Mouse (Mus musculus) liver, adult 2 months (tissue): ENCODE measurements around the gene Ccdc63. TPM values are rescaled to one million over a fixed set of nuclear protein-coding genes. Genes with fewer than 3 reads are reported as not detected.

ENCODE experiments used
- DNase-seq: peaks from one replicate; pipeline ENCODE4 v3.0.0-alpha.2; 2011; ENCODE audit warnings: low read depth, low spot score; ENCODE audit errors: extremely low read depth
- H3K27ac ChIP-seq: fragments of 200-500 bp; replicated peaks from 2 replicates; pipeline ENCODE4 v1.5.1; 2012; ENCODE audit warnings: low read depth, mild to moderate bottlenecking, control low read depth, inconsistent platforms, low read length; ENCODE audit not compliant: insufficient read depth
- H3K27me3 ChIP-seq: fragments of 200-500 bp; 2 replicates; pipeline ENCODE4 v1.6.1; 2012; ENCODE audit warnings: mild to moderate bottlenecking, moderate library complexity, low read length, inconsistent platforms; ENCODE audit not compliant: control insufficient read depth, insufficient read depth
- H3K36me3 ChIP-seq: fragments of 200-500 bp; 2 replicates; pipeline ENCODE4 v1.6.1; 2012; ENCODE audit warnings: low read length, inconsistent platforms; ENCODE audit not compliant: control insufficient read depth, insufficient read depth
- H3K4me1 ChIP-seq: fragments of 200-500 bp; 2 replicates; pipeline ENCODE4 v1.6.1; 2011; ENCODE audit warnings: low read length; ENCODE audit not compliant: control insufficient read depth, insufficient read depth
- H3K4me3 ChIP-seq: fragments of 200-500 bp; 2 replicates; pipeline ENCODE4 v1.5.1; 2011; ENCODE audit warnings: low read depth, mild to moderate bottlenecking, control low read depth, low read length, moderate library complexity; ENCODE audit not compliant: insufficient read depth
- H3K79me2 ChIP-seq: fragments of 200-500 bp; 2 replicates; pipeline ENCODE4 v1.6.1; 2012; ENCODE audit warnings: inconsistent platforms, mild to moderate bottlenecking, low read length, moderate library complexity; ENCODE audit not compliant: control insufficient read depth, insufficient read depth
- H3K9ac ChIP-seq: fragments of 200-500 bp; 2 replicates; pipeline ENCODE4 v1.6.1; 2012; ENCODE audit warnings: low read depth, mild to moderate bottlenecking, control low read depth, inconsistent platforms, low read length
- CTCF ChIP-seq: fragments of 200-500 bp; IDR thresholded peaks from 2 replicates; pipeline ENCODE4 v1.5.1; 2011; ENCODE audit warnings: low read depth, low read length, control low read depth
- POLR2A ChIP-seq: fragments of 200-500 bp; IDR thresholded peaks from 2 replicates; pipeline ENCODE4 v1.6.1; 2011; ENCODE audit warnings: low read length, control low read depth; ENCODE audit not compliant: insufficient read depth; ENCODE audit errors: extremely low read depth
- WGBS: fragments of 180-500 bp; shearing (Covaris S2); methylation state at CpG from one replicate; pipeline ENCODE4 v1.1.7; 2018; 5-methylcytosine and 5-hydroxymethylcytosine counted together
- polyA plus RNA-seq: library from polyadenylated mRNA; depleted of rRNA; stranded (reverse); fragments of >200 nt; gene quantifications from 2 replicates; pipeline ENCODE4 v1.2.3, GENCODE M21; 2012
- total RNA-seq: library from RNA; depleted of rRNA; stranded (reverse); fragments of >200 nt; gene quantifications from 2 replicates; pipeline ENCODE4 v1.2.3, GENCODE M21; 2014

Gene Ccdc63
- total and polyA plus RNA-seq, 2 experiments: not detected

DNA sequence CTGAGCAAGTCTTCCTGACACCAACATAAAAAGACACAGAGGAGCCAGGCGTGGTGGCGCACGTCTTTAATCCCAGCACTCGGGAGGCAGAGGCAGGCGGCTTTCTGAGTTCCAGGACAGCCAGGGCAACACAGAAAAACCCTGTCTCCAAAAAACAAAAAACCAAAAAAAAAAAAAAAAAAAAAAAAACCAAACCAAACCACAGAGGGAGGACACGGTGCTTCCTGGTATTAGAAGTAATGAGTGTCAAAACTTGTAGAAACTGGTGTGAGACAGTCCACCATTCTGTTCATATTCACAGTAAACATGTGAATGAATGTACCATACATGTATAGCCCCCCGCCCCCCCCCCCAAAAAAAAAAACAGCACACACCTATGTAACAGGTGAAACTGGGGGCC, 35.3 kb upstream of the Ccdc63 start:
- Histone ChIP-seq H3K36me3 (peaks cover 32% of the 10 kb centered on the region), H3K4me1 (no peaks in the 10 kb centered on the region), H3K27me3 (no peaks in the 10 kb centered on the region), H3K79me2 (no peaks in the 10 kb centered on the region), H3K27ac (no peak overlapping the region), H3K4me3 (no peak overlapping the region), H3K9ac (no peak overlapping the region)
- WGBS: 88% methylated on average over 7 of the region's 7 CpGs
- TF ChIP-seq POLR2A: no peak
- TF ChIP-seq CTCF: no peak
- DNase-seq: no peak

DNA sequence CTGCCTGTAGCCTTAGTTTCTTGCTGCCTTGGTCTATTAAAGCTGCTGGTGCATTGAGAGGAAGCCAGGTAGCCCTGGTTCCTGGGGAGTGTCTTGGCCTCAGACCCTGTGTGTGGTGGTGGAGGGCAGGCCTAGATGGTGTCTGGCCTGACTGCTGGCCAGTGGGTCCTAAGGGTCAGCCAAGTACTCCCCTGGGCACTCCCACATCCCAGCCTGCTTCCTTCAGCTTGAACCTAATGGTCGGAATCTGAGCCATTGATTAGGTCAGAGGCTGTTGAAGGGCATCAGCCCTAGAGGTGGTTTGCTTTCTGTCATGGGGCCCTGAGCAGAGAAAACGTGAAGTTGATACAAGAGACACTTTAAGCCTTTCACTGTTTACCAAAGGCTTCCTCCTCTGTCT, 34.8 kb upstream of the Ccdc63 start:
- no peaks in the 10 kb centered on the region for H3K4me1 ChIP-seq
- TF ChIP-seq POLR2A: no peak
- no peak for TF ChIP-seq CTCF
- 20% methylated on average over 2 of the region's 2 CpGs for WGBS
- H3K9ac ChIP-seq: no peak overlapping the region
- peak; percentile 58 for DNase-seq
- no peaks in the 10 kb centered on the region for H3K79me2 ChIP-seq
- peaks cover 37% of the 10 kb centered on the region for H3K36me3 ChIP-seq
- H3K27me3 ChIP-seq: no peaks in the 10 kb centered on the region
- H3K4me3 ChIP-seq: no peak overlapping the region
- H3K27ac ChIP-seq: no peak overlapping the region

DNA sequence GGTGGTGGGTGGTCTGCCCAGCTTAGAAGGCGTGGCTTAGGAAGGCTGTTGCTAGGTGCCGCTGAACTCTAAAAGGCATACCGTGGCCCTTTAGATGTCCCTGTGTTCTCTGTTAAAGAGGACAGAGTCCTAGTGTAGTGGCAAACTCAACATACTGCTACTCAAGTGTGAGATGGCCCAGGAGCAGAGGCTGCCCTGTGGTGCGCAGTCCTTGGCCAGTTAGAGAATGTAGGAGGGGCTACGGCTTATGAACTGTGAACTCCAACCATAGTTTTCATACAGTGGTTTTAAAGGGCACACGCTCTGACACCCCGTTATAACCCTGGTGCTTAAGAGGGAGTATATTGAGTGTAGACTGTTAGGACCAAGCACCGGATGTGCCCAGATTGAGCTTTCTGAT, 30.4 kb upstream of the Ccdc63 start:
- H3K9ac ChIP-seq: no peak overlapping the region
- no peak for TF ChIP-seq CTCF
- TF ChIP-seq POLR2A: no peak
- 0 out of 2 replicates have a peak, but pooled peaks cover 4% of the 10 kb centered on the region for H3K79me2 ChIP-seq
- no peak overlapping the region for H3K4me3 ChIP-seq
- no peak overlapping the region for H3K27ac ChIP-seq
- peaks cover 48% of the 10 kb centered on the region for H3K36me3 ChIP-seq
- DNase-seq: no peak
- no peaks in the 10 kb centered on the region for H3K27me3 ChIP-seq
- no peaks in the 10 kb centered on the region for H3K4me1 ChIP-seq
- WGBS: 86% methylated on average over 8 of the region's 8 CpGs

DNA sequence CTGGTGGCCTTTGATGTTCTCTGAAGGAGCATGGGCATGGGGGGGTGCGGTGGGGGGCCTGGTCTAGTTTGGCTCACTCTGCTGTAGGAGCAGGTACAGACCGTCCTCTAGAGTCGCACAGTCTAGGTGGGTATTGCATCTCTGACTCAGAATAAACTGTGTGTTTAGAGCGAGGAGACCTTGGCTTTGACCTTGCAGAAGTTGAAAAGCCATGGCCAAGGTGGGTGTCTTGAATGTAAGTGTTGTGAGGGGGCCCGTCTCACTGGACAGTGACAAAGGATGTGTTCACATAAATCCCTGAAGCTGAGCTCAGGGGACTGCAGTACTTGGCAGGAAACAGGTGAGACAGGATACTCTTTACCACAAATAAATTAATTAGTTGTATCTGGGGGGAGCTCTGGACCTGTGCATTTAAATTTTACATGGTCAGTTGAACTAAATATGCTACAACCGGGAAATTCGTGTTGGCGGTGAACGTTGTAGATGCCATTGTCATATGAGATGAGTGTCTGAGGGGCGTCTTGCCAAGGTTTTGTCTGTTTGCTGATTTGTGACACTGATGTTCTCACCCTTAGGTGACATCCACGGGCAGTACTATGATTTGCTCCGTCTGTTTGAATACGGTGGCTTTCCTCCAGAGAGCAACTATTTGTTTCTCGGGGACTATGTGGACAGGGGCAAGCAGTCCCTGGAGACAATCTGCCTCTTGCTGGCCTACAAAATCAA, 27.9 kb upstream of the Ccdc63 start:
- Histone ChIP-seq H3K36me3 (peaks cover 41% of the 10 kb centered on the region), H3K4me1 (peaks cover 13% of the 10 kb centered on the region), H3K9ac (no peak overlapping the region), H3K27me3 (no peaks in the 10 kb centered on the region), H3K79me2 (peaks cover 7% of the 10 kb centered on the region; the same call in 1 of the 2 replicates), H3K27ac (no peak overlapping the region), H3K4me3 (no peak overlapping the region)
- 80% methylated on average over 14 of the region's 14 CpGs for WGBS
- TF ChIP-seq CTCF: no peak
- TF ChIP-seq POLR2A: no peak
- no peak for DNase-seq

DNA sequence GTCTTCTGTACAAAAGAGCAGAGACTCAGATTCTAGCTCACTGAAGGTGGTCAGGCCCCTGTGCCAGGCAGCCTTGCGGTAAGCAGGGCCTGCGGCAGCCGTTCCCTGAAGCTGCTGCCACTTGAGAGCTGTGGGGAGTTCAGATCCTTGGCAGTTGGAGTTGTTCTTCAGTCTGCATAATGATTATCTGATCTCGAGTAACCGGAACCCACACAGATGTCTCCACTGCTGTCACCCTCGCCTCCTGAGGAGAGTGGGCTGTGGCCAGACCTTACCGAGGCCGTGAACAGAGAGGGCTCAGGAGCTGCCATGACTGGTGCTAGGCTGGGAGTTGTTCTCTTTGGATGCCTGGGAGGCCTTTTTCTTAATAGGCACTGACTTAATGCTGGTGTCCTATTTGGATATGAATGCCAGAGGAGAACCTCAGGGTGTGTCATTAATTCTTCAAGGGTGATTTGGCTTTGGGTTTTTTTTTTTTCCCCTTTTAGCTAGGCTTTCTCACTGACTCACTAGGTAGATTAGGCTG, 26.1 kb upstream of the Ccdc63 start:
- peaks cover 22% of the 10 kb centered on the region for H3K4me1 ChIP-seq
- H3K36me3 ChIP-seq: peaks cover 27% of the 10 kb centered on the region
- peaks cover 18% of the 10 kb centered on the region for H3K79me2 ChIP-seq
- DNase-seq: no peak
- no peak overlapping the region for H3K4me3 ChIP-seq
- no peak overlapping the region for H3K27ac ChIP-seq
- no peak overlapping the region for H3K9ac ChIP-seq
- no peaks in the 10 kb centered on the region for H3K27me3 ChIP-seq
- 76% methylated on average over 8 of the region's 8 CpGs for WGBS
- TF ChIP-seq CTCF: no peak
- no peak for TF ChIP-seq POLR2A

DNA sequence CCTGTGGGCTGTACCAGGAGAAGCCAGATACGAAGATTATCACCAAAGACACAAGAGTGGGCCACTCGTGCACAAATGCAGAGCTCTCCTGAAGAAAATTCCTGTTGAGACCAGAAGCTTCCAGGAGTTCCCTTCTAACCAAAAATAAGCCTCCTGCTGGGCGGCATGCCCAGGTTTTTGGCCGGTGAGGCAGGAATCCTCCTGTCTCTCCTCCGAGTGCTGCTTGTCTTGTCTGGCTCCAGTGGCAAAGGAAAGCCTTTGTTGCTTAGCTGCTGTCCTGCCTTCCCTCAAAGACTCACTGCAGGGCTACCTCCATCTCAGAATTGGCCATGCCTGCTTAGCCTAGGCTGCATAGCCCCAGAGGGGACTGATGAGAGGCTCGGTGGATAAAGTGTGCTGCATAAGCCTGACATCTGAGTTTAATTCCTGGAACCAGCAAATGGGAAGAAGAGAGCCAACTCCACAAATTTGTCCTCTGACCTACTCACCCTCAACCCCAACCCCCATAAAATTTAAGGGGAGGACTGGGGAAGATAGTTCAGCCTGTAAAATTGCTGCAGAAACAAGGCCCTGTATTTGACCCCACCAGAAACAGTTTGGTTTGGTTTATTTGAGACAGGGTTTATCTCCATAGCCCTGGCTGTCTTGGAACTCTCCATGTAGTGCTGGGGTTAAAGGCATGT, 24.8 kb upstream of the Ccdc63 start:
- Histone ChIP-seq H3K9ac (no peak overlapping the region), H3K27me3 (no peaks in the 10 kb centered on the region), H3K4me3 (no peak overlapping the region), H3K27ac (no peak overlapping the region), H3K79me2 (peaks cover 29% of the 10 kb centered on the region), H3K36me3 (peaks cover 14% of the 10 kb centered on the region), H3K4me1 (peaks cover 31% of the 10 kb centered on the region)
- 44% methylated on average over 6 of the region's 6 CpGs for WGBS
- DNase-seq: no peak
- TF ChIP-seq CTCF (no peak), POLR2A (no peak)
